Mouse (Mus musculus): ENCODE data around the gene Wdr46. TPM values are rescaled to one million over a fixed set of nuclear protein-coding genes. Genes with fewer than 3 reads are reported as not detected.
A peak's percentile ranks its signal among the peaks of the same experiment; 100 is the strongest.
"Not testable (repeated sequence)": the region's sequence is repeated elsewhere in the genome, so short reads cannot be mapped to it uniquely, and the experiment has no call there.

Gene Wdr46
- total and polyA plus RNA-seq, 3 experiments: 39.8 to 72.4 (median 49.7) TPM

GRCm38 (mm10) chr17:33892429-33892828, 48.0 kb upstream of the Wdr46 start:
- no peak overlapping the region for H3K27ac ChIP-seq (ENCODE audit: insufficient read depth, low read depth)
- peaks cover 23% of the 10 kb centered on the region for H3K79me2 ChIP-seq (replicated peaks; ENCODE audit: control insufficient read depth, extremely low read depth, insufficient read depth, poor library complexity, severe bottlenecking)
- no peaks in the 10 kb centered on the region for H3K36me3 ChIP-seq (replicated peaks in 1 of 2; ENCODE audit: control insufficient read depth in 1 of 2, insufficient read depth in 1 of 2, low read length in 1 of 2)
- no peak overlapping the region for H3K4me3 ChIP-seq (replicated peaks in 1 of 3; ENCODE audit: low read depth in 2 of 3, low read length in 2 of 3, poor library complexity in 1 of 3)
- H3K9ac ChIP-seq (ENCODE audit: insufficient read depth, low read depth): no peak overlapping the region
- H3K27me3 ChIP-seq (replicated peaks): peaks cover 3% of the 10 kb centered on the region
- H3K4me1 ChIP-seq (ENCODE audit: control insufficient read depth in 1 of 2, insufficient read depth in 2 of 2): peaks cover 0 to 11% of the 10 kb centered on the region in 2 experiments; a peak in 1 of 4 replicates
- H3K9me3 ChIP-seq (replicated peaks; ENCODE audit: low read length): no peaks in the 10 kb centered on the region
- dilution Hi-C loops (cut with MboI; ENCODE audit: extremely low pct_ligation_motif_present, extremely low pct_unique_long_range_greater_than_20kb, low sequenced_read_pairs): no loop called here
- no peak for DNase-seq (ENCODE audit: extremely low read depth)
- no peak overlapping the region for H3K4me2 ChIP-seq (ENCODE audit: insufficient read depth, low read depth, poor library complexity, severe bottlenecking)
- TF ChIP-seq EP300 (IDR thresholded peaks at IDR 0.05; ENCODE audit: low read length) (no peak), USF2 (conservative IDR thresholded peaks at IDR 0.05; ENCODE audit: low read depth, low read length) (no peak), JUN (IDR thresholded peaks at IDR 0.05; ENCODE audit: insufficient read depth, low read depth, low read length) (no peak), PAX5 (IDR thresholded peaks at IDR 0.05; ENCODE audit: low read length) (no peak), RAD21 (IDR thresholded peaks at IDR 0.05; ENCODE audit: low read depth, low read length) (no peak), ZC3H11A (IDR thresholded peaks at IDR 0.05; ENCODE audit: low read depth, low read length) (no peak), BHLHE40 (IDR thresholded peaks at IDR 0.05; ENCODE audit: low read depth, low read length) (no peak), MXI1 (IDR thresholded peaks at IDR 0.05; ENCODE audit: low read depth, low read length) (no peak), IRF4 (IDR thresholded peaks at IDR 0.05; ENCODE audit: low read depth, low read length) (no peak), USF1 (IDR thresholded peaks at IDR 0.05; ENCODE audit: low read depth, low read length) (no peak), UBTF (IDR thresholded peaks at IDR 0.05; ENCODE audit: low read depth, low read length) (no peak)
- in situ Hi-C loops (cut with MboI; ENCODE audit: low pct_ligation_motif_present, low pct_unique_long_range_greater_than_20kb, low sequenced_read_pairs): no loop called here

- H3K9me3 ChIP-seq (replicated peaks; ENCODE audit: low read length); H3K4me2 ChIP-seq (ENCODE audit: insufficient read depth, low read depth, poor library complexity, severe bottlenecking); H3K9ac ChIP-seq (ENCODE audit: insufficient read depth, low read depth); H3K27ac ChIP-seq (ENCODE audit: insufficient read depth, low read depth); H3K27me3 ChIP-seq (replicated peaks); DNase-seq (ENCODE audit: extremely low read depth); H3K36me3 ChIP-seq (replicated peaks in 1 of 2; ENCODE audit: control insufficient read depth in 1 of 2, insufficient read depth in 1 of 2, low read length in 1 of 2); in situ Hi-C loops (cut with MboI; ENCODE audit: low pct_ligation_motif_present, low pct_unique_long_range_greater_than_20kb, low sequenced_read_pairs); H3K4me1 ChIP-seq (ENCODE audit: control insufficient read depth in 1 of 2, insufficient read depth in 2 of 2); H3K4me3 ChIP-seq (replicated peaks in 1 of 3; ENCODE audit: low read depth in 2 of 3, low read length in 2 of 3, poor library complexity in 1 of 3); dilution Hi-C loops (cut with MboI; ENCODE audit: extremely low pct_ligation_motif_present, extremely low pct_unique_long_range_greater_than_20kb, low sequenced_read_pairs): not testable (repeated sequence)
- H3K79me2 ChIP-seq (replicated peaks; ENCODE audit: control insufficient read depth, extremely low read depth, insufficient read depth, poor library complexity, severe bottlenecking): peaks cover 17% of the 10 kb centered on the region
Measured at GRCm38 (mm10) chr17:33893011-33893410, 47.4 kb upstream of the Wdr46 start.

- peaks cover 3% of the 10 kb centered on the region for H3K27me3 ChIP-seq (replicated peaks)
- H3K4me3 ChIP-seq (replicated peaks in 1 of 3; ENCODE audit: low read depth in 2 of 3, low read length in 2 of 3, poor library complexity in 1 of 3): no peak overlapping the region
- H3K27ac ChIP-seq (ENCODE audit: insufficient read depth, low read depth): no peak overlapping the region
- in situ Hi-C loops (cut with MboI; ENCODE audit: low pct_ligation_motif_present, low pct_unique_long_range_greater_than_20kb, low sequenced_read_pairs) (no loop called here), dilution Hi-C loops (cut with MboI; ENCODE audit: extremely low pct_ligation_motif_present, extremely low pct_unique_long_range_greater_than_20kb, low sequenced_read_pairs) (no loop called here)
- peak; percentile 86 for DNase-seq (ENCODE audit: extremely low read depth)
- H3K36me3 ChIP-seq (replicated peaks in 1 of 2; ENCODE audit: control insufficient read depth in 1 of 2, insufficient read depth in 1 of 2, low read length in 1 of 2): no peaks in the 10 kb centered on the region
- no peak overlapping the region for H3K9ac ChIP-seq (ENCODE audit: insufficient read depth, low read depth)
- no peaks in the 10 kb centered on the region for H3K79me2 ChIP-seq (replicated peaks; ENCODE audit: control insufficient read depth, extremely low read depth, insufficient read depth, poor library complexity, severe bottlenecking)
- no peak overlapping the region for H3K4me2 ChIP-seq (ENCODE audit: insufficient read depth, low read depth, poor library complexity, severe bottlenecking)
- no peaks in the 10 kb centered on the region for H3K4me1 ChIP-seq (ENCODE audit: control insufficient read depth in 1 of 2, insufficient read depth in 2 of 2)
- TF ChIP-seq CTCF (conservative IDR thresholded peaks at IDR 0.05 in 1 of 2, IDR thresholded peaks at IDR 0.05 in 1 of 2; ENCODE audit: low read depth in 2 of 2, low read length in 2 of 2): peak; percentile 70 to 79
- peak; percentile 75 for TF ChIP-seq RAD21 (IDR thresholded peaks at IDR 0.05; ENCODE audit: low read depth, low read length)
- TF ChIP-seq E2F4 (IDR thresholded peaks at IDR 0.05; ENCODE audit: insufficient replicate concordance, low read depth, low read length): no peak
- peak; percentile 98 for TF ChIP-seq MYC (IDR thresholded peaks at IDR 0.05; ENCODE audit: low read depth, low read length)
- no peak for TF ChIP-seq ZKSCAN1 (IDR thresholded peaks at IDR 0.05; ENCODE audit: borderline replicate concordance, low read depth, low read length)
- peak; percentile 73 for TF ChIP-seq SMC3 (IDR thresholded peaks at IDR 0.05; ENCODE audit: low read depth, low read length)
- TF ChIP-seq ZNF384 (IDR thresholded peaks at IDR 0.05; ENCODE audit: low read depth, low read length): peak; percentile 92
- no peaks in the 10 kb centered on the region for H3K9me3 ChIP-seq (replicated peaks; ENCODE audit: low read length)
Measured at GRCm38 (mm10) chr17:33897114-33897794, 43.2 kb upstream of the Wdr46 start.

GRCm38 (mm10) chr17:33898193-33898592, 42.3 kb upstream of the Wdr46 start:
- H3K27me3 ChIP-seq (replicated peaks); H3K9me3 ChIP-seq (replicated peaks; ENCODE audit: low read length); H3K4me1 ChIP-seq (ENCODE audit: control insufficient read depth in 1 of 2, insufficient read depth in 2 of 2); dilution Hi-C loops (cut with MboI; ENCODE audit: extremely low pct_ligation_motif_present, extremely low pct_unique_long_range_greater_than_20kb, low sequenced_read_pairs); H3K27ac ChIP-seq (ENCODE audit: insufficient read depth, low read depth); in situ Hi-C loops (cut with MboI; ENCODE audit: low pct_ligation_motif_present, low pct_unique_long_range_greater_than_20kb, low sequenced_read_pairs); DNase-seq (ENCODE audit: extremely low read depth); H3K4me3 ChIP-seq (replicated peaks in 1 of 3; ENCODE audit: low read depth in 2 of 3, low read length in 2 of 3, poor library complexity in 1 of 3); H3K9ac ChIP-seq (ENCODE audit: insufficient read depth, low read depth); H3K79me2 ChIP-seq (replicated peaks; ENCODE audit: control insufficient read depth, extremely low read depth, insufficient read depth, poor library complexity, severe bottlenecking); H3K4me2 ChIP-seq (ENCODE audit: insufficient read depth, low read depth, poor library complexity, severe bottlenecking); H3K36me3 ChIP-seq (replicated peaks in 1 of 2; ENCODE audit: control insufficient read depth in 1 of 2, insufficient read depth in 1 of 2, low read length in 1 of 2): not testable (repeated sequence)
